Mouse (Mus musculus) gastrocnemius, adult 18-20 months (tissue): ENCODE measurements around the gene Slco3a1. TPM values are rescaled to one million over a fixed set of nuclear protein-coding genes. Genes with fewer than 3 reads are reported as not detected.

ENCODE experiments used
- DNase-seq: peaks from one replicate; pipeline ENCODE4 v3.0.0; 2021; ENCODE audit warnings: low spot score
- total RNA-seq, 2 experiments: library from RNA; stranded (reverse); gene quantifications; 2 replicates each; pipeline ENCODE4 v1.2.3; 2021

Slco3a1 gene
- total RNA-seq, 2 experiments from 2014 or later = 60.0 to 77.8 TPM

GRCm38 (mm10) chr7:74488141-74488540, 66.4 kb downstream of the Slco3a1 start:
- DNase-seq = no peak

DNA sequence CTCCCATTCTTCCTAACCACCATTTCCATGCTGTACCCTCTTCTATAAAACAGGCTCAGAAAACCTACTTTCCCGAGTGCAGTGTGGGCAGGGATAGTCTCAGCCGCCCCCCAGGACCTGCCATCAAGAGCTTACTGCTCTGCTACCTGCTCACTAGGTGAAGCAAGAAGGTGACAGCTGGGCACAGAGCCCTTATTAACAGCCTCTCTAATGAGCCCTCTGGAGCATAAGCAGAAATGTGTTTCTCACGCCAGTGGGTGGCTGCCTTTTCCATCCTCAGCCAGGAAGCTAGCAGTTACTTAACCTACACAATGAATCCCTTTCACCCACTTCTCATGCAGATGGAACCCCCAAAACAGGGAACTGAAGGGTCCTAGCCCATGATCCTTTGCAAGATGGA, 66.9 kb downstream of the Slco3a1 start:
- no peak for DNase-seq

- no peak for DNase-seq
Observed at GRCm38 (mm10) chr7:74486083-74486482, 68.5 kb downstream of the Slco3a1 start.

- DNase-seq = no peak
Observed at GRCm38 (mm10) chr7:74485669-74486068, 68.9 kb downstream of the Slco3a1 start.

GRCm38 (mm10) chr7:74484024-74484385, 70.6 kb downstream of the Slco3a1 start:
- no peak for DNase-seq

- no peak for DNase-seq
Observed at GRCm38 (mm10) chr7:74483294-74484023, 71.1 kb downstream of the Slco3a1 start.

DNA sequence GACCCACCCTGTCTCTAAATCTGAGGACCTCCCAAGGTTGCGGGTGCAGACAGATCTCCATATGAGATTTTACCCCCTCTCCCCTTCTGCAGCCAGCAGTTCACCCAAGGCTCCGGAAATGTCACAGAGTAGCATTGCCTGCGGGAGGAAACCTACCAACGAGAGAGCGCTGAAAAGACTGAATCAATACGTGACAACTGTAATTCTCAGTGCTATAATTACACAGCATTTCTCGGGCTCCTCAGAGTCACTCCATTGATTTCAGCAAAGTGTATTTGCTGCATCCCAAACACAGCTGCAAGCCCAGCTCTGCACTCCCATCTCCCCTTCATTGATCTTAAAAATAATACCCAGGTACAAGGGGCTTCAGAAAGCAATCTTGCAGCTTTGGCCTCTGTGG, 82.8 kb downstream of the Slco3a1 start:
- DNase-seq = no peak

DNA sequence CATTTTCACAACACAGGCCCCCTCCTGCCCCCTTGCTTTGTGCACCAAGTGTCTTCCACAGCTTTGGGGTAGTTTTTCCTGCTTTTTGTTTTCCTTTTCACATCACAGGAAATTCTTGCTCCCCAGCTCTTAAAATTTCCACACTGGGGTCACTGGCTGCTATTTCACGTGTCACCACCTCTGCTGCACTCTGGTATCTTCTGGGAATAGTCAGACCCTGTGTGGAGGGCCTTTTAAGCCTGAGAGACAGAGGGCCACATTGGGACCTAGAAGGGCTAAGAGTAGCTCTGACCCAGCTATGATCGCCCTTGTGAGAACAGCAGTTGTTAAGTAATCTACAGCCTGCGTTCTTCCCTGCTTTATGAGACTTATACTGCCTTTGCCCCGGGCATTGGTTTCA, 87.7 kb downstream of the Slco3a1 start:
- no peak for DNase-seq

DNA sequence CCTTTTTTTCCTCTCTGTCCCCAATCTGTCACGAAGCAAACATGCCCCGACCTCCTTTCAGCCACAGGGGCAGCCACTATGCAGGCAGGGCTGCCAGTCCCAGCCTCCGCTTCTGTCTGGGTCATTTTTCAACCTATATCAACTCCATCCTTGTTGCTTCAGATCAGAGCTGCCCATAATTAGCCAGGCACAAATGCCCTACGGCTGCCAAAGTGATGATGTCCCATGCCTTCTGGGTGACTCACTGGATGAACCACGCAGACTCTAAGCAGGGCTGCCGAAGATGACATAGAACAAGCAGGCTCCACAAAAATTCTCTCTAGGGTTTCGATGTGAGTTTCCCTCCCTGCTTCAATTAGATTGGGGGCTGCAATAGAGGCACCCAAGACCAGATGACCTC, 89.9 kb downstream of the Slco3a1 start:
- peak; percentile 30 for DNase-seq

DNA sequence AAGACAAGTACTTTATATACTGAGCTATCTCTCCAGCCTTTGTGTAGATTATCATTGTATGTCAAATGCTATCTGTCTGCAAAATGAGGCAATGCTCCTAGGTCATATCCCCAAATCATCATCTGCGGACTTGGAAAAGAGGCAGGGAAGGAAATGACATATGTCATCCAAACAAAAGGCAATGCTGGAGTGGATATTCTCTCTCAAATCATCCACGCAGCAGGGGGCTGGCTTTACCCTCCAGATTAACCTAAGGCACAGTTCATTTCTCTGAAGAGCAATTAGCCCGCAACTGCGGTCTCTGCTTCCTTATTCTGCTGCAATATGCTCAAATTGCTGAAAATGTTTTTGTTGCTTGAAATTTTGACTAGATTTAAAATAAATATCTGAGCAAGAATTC, 92.1 kb downstream of the Slco3a1 start:
- DNase-seq = no peak

DNA sequence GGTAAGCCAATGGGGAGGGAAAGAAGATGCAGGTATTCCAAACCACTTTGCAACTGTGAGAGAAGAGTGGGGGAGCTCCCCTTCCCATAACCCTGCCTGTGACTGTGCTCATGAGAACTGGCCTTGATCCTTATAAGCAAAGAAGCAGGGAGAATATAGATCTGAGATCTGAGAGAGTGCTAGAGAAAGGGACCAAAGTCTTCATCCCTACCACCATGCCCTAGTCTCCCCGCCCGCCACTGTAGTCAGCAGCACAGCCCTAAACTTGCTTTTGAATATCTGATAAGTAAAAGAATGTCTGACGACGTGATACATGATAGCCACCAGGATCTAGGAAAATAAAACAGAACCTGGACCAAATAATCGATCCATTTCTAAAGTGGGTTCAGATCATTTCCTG, 92.8 kb downstream of the Slco3a1 start:
- DNase-seq = no peak

DNA sequence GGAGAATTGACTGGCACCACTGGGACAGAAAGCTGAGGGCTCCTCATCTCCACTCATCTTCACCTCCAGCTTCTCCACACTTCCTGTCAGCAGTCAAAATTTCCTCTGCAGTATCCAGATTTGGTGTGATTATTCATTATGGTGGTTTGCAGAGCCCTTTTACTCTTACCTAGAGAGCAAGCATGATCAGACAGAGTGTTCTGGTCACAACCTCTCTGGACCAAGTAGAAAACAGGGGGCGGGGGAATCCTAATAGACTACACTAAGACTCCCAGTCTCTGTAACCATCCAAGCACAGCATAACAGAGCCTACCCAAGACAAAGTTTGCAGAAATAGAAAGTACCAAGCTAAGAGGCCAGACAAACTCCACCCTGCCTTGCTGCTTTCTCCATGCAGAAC, 93.4 kb downstream of the Slco3a1 start:
- no peak for DNase-seq

- DNase-seq = peak; percentile 60
Observed at GRCm38 (mm10) chr7:74459812-74460211, 94.8 kb downstream of the Slco3a1 start.

DNA sequence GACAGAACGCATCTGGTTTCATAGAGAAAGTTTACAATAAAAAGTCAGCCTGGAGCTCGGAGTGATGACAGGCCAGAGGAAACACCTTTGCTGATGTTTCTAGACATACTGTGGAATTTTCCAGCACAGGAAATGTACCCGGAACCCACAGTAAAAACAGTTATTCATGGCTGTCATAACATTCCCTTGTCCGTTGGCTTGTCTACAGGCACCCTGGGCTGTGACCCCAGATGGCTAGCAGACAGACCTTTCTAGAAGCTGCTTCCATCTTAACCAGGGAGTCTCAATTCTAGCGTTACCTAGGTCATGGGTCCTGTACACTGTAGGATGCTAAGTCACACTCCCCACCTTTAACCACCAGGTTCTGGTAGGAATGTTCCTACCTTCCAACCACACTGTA, 95.3 kb downstream of the Slco3a1 start:
- no peak for DNase-seq

- DNase-seq = peak; percentile 56
Observed at GRCm38 (mm10) chr7:74458475-74459221, 95.9 kb downstream of the Slco3a1 start.

- peak; percentile 64 for DNase-seq
Observed at GRCm38 (mm10) chr7:74457347-74457975, 97.1 kb downstream of the Slco3a1 start.

GRCm38 (mm10) chr7:74456781-74457180, 97.8 kb downstream of the Slco3a1 start:
- peak; percentile 13 for DNase-seq

DNA sequence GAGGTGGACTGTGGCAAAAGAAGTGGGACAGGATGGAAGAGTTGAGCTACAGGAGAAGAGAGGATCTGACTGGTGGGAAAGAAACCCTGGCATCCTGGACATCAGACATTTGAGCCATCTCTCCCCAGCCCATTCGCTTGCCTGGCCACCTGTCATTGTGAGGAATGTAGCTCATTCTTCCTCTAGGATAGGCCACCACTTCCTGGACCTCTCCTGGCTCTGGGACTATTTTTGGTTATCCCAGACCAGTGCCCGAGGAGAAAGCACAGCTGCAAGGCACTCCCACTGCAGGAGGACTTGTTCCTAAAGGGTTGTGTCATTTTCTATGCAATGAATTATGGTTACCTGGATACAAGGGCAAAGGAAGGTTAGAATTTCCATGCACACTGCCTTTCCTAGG, 103.5 kb downstream of the Slco3a1 start:
- no peak for DNase-seq

GRCm38 (mm10) chr7:74449802-74450201, 104.8 kb downstream of the Slco3a1 start:
- DNase-seq = no peak

DNA sequence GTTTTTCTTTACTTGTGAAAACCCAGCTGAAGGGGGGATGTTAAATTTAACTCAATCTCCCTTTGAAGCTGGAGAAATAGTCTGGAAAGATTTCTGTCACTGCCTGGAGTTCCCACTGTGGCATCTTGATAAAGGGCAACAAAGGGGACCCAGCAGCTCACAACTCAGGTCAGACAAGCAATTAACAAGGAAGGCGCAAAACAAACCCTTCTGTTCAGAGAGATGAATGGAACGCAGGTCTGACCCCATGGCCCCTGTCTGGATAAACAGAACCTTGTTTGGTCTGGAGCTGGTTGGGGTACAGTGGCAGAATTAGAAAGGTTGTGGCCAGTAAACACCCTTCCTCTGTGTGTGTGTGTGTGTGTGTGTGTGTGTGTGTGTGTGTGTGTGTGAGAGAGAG, 106.8 kb downstream of the Slco3a1 start:
- no peak for DNase-seq

DNA sequence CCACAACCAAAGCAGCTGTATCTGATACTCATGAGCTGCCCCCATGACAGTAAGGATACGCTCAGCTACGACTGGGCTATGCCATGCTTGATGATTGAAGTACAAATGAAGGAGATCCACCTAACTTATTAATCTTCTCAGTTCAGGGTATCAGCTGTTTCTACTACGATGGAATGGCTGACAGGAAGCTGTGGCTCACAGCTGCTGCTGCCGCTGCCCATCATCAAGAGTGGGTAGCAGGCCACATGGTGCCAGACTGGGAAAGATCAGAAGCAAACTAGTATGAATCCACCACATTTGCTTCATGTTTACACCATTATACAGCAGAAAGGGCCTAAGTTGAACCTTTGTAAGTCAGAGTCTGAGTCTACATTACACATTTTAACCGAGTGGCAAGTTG, 109.4 kb downstream of the Slco3a1 start:
- DNase-seq = no peak

DNA sequence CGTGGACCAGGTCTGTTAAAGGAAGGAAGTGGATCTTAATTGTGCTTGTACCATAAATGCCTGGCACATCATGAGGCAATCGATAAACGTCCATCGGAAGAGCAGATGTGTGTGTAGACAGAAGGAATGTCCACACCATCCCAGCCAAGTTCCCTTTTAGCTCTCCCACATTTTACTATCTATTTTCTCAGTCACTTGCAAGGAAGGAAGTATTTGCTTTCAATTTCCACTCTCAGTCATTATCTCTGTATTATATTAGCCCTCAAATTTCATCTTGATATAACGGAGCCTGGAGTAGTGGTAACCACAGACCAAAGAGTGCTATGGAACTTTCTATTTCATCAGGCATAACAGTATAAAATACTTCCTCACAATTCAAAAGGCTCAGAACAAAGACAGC, 112.2 kb downstream of the Slco3a1 start:
- no peak for DNase-seq

DNA sequence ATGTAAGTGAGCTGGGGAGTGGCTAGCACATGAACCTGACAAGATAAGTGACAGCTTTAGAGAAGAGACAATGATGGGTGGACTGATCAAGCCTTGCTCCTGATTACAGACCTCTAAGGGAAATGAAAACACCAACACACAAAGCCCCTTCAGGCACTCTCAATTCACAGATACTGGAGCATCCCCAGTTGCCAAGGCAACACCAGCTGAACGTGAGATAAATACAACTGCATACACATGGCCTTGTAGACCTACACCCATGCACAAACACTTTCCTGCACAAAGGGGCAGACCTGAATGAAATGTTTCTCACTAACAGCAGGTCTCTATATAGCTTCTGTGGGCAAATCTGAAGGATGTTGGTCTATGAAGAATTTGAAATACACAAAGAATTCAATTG, 117.0 kb downstream of the Slco3a1 start:
- DNase-seq = no peak
